Mouse (Mus musculus): Measurements from ENCODE around the gene Gm5105.

The Gm5105 gene

DNA sequence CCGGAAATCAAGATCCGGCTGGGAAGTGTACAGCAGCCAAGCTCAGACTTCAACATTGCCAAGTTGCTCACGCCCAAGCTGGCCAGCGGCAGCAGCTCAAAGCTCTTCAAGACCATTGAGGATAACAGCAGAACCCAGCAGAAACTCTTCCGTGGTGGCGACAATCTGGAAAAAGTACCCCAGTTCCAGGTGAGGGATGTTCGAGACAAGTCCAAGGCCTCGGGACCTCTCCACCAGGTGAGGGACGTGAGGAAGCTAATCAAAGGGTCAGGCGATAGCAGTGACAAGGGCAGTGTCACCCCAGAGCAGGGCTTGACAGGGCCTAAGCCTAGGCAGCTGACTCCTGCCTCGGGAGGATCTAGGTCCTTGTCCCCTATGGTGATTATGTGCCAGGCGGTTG is 915 bp upstream of the Gm5105 start:
- no peak for ATAC-seq (ENCODE audit: low TSS enrichment)

DNA sequence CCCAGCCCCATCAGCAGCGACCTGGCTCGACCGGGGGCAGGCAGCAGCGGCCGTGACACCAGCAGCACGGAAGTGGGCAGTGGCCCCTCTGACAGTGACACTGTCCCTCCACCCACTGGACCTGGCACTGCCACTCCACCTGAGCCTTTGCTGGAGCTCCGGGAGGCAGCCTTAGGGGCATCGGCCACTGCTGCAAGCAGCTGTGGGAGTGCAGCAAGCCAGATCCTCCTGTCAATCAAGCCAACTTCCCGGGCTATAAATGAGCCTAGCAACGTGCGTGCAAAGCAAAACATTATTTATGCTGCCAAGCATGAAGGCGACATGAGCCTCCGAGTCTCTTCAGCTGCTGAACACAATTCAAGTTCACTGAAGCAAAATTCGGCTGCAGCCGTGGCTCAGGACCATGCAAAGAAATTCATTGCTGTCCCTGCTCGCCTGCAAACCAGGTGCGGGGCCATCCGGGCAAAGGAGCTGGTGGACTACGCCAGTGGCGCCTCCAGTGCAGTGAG is 786 bp downstream of the Gm5105 start:
- ATAC-seq (ENCODE audit: low TSS enrichment) = peak; percentile 62

DNA sequence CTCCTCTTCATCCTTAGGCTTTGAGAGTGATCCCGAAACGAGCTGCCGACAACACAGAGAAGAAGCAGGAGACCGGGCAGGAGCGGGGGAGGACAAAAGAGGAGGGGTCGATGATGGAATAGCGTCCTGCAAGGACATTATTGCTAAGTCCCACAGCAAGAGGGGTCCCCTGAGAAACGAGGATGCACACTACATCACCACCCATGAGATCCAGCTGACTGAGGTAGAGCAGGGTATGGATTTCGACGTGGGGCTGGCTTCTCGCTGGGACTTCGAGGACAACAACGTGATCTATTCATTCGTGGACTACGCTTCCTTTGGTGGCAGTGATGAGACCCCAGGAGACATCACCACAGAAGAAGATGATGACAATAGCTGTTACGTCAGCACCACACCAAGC is 1.3 kb downstream of the Gm5105 start:
- 0 out of 2 replicates have a peak, but pooled peaks have one; percentile 3 for ATAC-seq (ENCODE audit: low TSS enrichment)

DNA sequence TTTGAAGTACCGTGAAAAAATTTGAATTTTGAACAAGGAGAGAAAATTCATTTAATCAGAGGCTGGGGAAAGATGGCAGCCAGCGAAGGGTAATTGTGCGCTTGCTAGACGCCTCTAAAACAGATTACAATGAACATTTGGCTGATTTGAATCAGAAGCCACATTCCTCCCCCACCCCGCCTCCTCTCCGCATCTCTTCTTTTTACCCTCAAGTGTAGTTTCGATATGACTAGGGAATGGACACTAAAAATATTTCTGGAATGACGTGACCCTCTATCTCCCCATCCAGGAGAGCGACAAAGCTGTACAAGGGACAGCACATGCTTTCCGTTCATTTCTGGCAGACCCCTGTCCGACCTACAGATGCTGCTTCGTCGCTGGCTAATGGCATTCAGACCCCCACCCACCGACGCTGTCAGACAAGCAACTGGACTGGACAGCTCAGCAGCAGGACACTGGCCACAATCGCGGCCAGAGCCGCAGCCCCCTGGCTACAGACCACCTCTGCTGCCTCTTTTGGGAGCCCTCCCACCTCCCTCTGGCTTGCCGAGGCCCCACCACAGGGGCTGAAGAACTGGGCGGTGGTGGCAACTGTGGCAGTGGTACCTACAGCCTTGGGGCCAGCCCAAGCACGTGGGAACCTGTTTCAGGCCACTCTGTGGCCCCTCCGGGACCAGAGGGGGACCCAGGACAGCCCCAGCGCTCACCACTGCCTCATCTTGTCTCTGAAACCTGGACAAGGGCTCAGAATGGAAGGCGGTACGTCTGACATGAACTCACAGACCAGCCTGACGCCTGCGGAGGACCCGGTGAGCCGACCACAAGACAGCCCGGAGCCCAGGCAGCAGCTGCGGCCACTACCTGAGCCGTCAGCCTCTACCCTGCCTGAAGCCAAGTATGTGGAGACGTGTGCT is 2.2 kb downstream of the Gm5105 start, which contains the start of gene 1110002E22Rik:
1110002E22Rik (plus strand) TSS at position 321 of the 914 bp plus-strand sequence.
- peak; percentile 57 for ATAC-seq (ENCODE audit: low TSS enrichment)

DNA sequence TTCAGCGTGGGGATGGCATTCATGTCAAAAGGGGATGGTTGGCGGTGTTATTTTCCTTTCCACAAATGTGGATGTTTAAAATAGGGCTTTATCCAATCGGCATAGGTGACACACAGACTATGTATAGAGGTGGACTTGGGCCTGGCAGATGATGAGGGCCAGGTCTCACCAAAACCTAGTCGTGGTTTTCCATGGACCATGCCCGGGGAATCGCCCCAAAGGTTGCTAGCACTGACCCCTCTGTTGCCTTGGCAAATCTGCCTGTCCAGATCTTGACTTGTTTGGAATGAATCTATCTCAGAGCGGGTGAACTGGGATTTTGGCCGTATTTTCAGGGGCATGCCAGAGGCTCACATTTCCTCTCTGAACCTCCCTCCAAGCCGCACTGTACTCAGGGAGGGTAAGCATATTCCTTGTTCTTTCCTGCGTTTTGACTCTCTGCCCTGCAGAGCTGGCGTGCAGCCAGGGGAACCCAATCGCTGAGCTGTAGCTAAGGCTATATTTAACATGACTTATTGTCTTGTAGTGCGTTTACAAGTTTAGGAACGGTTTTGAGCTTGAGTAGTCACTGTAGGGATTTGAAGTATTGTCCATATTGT is 3.4 kb downstream of the Gm5105 start:
- ATAC-seq (ENCODE audit: low TSS enrichment) = no peak

DNA sequence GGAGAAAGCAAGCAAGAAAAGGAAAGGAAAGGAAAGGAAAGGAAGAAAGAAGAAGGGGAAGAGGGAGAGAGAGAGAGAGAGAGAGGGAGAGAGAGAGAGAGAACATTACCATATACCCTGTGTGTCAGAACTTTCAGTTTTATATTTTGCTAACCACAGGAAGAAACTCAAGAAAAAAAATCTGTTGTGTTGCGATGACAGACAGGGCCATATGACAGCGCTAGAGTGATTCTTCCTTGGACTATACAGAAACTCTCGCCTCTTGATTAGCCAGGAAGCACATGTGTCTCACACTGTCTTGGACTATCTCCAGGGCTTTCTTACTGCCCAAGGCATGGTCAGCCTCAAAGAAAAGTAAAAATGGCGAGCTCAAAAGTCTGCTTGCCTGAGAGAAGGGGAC is 4.5 kb downstream of the Gm5105 start:
- no peak for ATAC-seq (ENCODE audit: low TSS enrichment)

DNA sequence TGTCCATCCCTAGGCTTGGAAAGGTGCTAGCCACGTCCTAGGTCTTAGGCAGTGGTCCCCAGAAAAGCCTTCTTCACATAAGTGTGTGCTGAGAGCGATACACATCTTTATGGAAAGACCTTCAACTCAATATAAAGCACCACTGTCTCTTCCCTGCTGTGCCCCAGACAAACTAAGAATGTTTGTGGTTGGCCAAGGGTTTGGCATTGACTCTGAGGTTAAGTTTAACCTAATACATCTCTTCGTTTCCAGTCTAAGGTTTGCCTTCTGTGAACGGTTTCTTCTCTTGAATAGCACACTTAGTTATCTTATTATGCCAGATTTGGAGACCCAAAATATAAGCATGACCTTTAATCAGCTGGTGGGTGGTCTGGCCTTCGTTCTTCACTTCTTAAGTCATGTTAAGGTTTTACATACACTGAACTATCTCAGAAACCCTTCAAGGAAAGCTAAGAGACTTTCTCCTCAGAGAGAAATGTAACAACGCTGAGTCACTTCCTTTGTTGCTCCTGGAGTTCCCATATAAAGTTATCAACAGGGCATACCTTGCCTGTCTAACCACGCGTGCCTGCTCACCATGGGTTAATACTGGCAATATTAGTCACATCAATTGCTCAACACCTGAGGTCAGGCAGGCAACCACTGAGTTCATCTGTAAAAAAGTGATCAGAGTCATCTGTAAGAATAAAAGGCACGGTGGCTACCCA is 5.8 kb downstream of the Gm5105 start:
- no peak for ATAC-seq (ENCODE audit: low TSS enrichment)

DNA sequence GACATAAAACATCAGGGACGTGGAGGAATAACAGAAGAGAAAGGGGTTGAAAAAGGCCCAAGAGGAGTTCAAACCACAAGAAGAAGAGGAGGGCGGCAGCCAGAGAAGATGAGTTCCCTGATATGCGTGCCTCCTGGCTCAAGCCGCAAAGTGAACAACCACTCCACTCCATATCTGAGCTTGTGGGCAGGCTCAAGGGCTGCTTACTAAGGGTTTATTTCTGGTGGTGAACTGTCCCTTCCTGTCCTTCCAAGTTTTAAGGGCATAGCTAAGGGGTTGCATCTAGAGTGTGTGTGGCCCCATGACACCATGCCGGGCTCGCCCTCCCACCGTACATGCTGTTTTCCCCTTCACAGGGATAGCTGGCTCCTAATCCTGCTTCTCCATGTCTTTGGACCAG is 6.8 kb downstream of the Gm5105 start:
- ATAC-seq (ENCODE audit: low TSS enrichment) = no peak

DNA sequence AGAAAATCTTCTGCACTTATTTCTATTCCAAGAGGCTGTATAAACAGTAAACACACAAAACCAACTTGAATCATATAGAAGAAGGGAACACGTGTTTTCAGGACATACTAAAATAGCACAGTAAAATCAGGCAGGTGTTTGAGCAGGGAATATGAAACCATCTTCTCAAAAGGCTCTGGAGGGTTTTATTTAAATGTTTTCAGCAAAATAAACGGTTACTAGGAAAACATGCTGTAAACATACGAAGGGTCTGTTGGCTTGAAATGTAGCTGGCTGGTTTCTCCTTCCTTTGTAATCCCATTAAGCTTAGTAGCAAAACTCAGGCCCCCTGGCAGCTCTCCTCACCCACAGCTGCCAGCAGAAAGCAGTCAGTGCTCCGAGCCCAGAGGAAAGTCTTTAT is 9.0 kb downstream of the Gm5105 start:
- ATAC-seq (ENCODE audit: low TSS enrichment) = no peak; the same call in 1 of the 2 replicates

DNA sequence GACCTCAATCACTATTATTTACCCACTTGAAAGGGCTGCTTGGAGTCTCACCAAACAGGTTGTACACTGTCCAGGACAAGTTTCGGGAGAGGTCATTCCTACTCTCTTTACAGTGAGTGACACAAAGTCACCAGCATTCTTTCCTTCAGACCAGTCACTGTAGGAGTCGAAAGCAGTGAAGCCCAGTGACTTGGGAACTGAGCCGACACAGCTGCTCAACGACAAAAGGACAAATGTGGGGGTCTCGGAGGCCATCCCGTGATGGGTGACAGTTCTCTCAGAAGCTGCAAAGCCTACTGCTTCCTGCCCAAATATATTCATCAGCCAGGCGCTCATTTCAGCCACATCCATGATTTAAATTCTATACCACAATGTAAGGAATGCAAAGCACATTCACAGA is 10.2 kb downstream of the Gm5105 start:
- no peak for ATAC-seq (ENCODE audit: low TSS enrichment)

DNA sequence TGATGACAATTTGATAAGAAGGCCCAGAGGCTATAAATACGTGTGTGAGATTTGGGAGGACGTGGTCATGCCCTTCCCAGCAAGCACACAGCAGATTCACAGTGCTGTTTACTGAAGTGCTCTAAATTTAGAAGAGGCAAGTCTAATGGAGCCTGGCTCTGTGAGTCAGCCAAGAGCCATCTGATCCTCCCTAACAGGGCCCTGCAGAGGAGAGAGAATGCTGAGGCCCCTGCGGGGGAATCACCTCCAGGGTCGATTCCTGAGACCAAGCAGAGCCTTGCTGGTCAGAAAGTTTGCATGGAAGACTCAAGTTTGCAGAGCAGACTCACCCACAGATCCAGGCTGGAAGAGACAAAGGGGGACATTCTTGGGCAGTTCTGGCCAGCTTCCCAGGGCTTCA is 13.2 kb downstream of the Gm5105 start:
- peak; percentile 65 for ATAC-seq (ENCODE audit: low TSS enrichment)

DNA sequence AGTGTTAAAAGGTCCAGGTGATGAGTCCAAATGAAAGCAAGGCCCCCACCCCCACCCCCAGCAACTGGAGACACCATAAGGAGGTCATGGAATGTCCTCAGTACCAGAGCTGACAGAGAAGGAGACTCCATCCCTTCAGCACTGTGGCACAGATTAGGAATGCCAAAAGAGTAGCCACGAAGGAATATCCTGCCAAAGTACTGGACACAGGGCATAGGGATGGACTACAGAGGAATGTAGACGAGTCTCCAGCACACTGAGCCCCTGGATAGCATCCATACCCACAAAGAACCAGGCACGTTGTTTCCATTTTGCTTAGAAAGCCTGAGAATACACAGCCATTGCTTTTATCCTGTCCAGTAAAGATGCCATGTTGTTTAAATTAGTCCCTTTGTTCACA is 15.8 kb downstream of the Gm5105 start:
- ATAC-seq (ENCODE audit: low TSS enrichment) = no peak

DNA sequence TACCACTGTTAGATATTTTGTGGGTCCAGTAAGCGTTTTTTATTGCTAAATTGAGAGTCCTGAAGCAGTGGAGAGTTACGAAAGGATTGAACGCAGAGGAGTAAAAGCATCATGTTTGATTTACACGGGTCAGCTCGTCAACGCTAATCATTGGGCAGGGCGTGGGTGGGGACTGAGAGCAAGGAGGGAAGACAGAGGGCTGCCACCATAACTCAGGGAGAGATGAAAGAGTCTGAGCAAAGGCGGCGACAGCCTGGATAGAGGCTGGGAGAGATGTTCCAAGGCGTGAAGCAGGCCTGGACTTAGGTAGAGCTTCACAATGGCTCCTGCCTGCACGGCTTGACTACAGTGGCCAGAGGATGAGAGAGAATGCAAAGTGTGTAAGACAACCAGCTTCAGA is 16.4 kb downstream of the Gm5105 start:
- ATAC-seq (ENCODE audit: low TSS enrichment) = no peak

DNA sequence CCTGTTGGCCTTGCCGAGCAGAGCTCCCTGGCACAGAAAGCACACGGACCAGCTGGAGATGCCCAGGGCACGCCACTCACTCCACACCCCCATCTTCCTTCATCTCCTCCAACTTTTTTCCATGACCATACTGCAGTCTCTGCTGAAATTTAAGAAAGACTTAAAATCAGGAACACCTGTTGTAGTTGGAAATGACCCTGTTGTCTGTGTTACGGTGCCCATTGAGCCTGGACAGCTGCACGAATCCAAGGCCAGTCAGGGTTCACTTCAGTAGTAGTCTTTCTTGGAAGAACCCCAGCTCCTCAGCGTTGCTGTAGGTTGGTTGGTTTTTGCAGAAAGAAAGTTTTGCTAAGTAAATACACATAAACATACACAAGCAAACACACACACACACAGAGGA is 17.6 kb downstream of the Gm5105 start:
- no peak for ATAC-seq (ENCODE audit: low TSS enrichment)

DNA sequence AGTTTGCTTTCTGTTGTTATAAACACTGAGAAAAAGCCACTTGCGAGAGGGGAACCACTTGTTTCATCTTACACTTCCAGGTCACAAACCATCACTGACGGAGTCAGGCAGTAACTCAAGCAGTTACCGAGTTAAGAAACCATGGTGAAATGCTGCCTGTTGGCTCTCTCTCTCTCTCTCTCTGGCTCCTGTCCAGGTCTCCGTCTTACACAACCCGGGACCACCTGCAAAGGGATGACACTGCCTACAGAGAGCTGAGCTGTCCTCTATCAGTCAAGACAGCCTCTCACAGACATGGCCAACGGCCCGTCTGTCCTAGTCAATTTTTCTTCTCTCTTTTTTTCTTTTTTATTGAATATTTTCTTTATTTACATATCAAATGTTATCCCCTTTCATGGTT is 23.9 kb downstream of the Gm5105 start:
- no peak for ATAC-seq (ENCODE audit: low TSS enrichment)

DNA sequence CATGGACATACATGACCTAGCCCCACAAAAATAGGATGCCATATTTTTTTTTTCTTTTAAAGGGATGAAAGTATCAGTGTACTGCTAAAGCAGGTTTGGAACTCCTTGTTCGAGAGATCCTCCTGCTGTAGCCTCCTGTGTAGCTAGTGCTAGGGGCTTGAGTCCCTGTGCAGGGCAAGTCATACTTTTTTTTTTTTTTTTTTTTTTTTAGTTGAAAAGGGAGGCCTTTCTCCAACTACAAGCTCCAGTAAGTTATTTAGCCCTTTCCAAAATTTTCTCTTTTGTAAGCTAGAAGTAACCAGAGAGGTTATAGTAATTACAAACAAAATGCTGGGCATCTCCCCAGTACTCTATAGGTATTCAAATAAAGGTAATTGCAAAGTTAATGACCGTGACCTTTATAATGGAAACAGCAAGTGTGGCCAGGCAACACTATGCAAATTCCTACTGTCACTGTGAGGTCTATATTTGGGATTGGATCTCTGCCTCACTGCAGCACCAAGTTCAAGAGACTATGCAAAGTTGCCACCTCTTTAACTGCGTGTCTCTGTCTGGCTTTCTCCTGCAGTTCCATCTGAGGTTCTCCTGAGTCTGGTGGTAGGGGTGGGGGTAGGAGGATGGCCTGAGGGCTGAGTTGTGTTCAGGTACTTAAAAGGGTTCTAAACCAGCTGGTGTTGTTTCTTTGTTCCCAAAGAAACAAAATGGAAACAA is 25.4 kb downstream of the Gm5105 start:
- ATAC-seq (ENCODE audit: low TSS enrichment) = no peak

DNA sequence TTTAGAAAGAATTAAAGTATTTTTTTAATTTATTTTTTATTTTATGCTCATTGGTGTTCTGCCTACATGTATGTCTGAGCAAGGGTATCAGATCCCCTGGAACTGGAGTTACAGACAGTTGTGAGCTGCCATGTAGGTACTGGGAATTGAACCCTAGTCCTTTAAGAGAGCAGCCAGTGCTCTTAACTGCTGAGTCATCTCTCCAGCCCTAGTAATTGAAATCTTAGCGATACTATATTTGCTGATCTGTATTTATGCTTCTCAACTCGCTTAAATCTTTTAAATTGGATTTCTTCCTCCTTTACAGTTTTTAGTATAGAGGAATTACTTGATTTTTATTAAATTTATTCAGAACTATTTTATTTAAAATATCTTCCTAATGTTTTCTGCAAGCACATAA is 26.2 kb downstream of the Gm5105 start:
- ATAC-seq (ENCODE audit: low TSS enrichment) = no peak

DNA sequence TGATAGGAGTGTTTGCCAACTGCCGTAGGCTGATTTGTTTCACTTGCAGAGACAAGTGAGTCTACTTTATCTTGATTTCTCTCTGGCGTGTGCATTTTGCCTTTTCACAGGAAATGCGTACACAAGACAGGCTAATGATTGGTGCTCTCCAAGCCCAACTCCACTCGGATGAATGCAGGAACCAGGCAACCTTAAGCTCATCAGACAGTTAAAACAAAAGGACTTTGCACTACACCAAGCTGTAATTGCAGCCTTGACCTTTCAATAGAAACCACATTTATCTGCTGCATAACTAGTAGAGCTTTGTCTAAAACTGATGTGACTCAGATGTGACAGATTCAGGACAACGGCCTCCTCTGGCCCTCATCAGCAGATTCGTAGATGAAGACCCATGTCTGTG is 33.2 kb downstream of the Gm5105 start:
- ATAC-seq (ENCODE audit: low TSS enrichment) = no peak

DNA sequence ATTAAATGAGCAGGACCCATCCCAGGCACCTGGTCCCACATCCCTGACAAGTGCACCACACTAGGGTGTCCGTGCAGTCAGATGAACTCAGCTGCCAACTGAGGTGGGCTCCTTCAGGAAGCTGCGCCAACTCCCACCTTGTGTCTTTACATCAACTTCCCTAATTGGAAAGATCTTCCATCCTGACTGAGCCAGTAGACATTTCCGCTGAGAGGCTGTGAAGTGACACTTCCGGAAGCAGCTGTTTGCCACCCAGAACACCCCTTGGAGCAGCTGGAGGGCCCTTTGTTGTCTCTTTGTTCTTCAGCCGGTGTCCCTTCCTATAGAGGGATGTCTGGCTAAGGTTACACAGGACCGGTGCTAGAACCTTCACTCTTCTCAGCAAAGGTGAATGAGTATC is 36.6 kb downstream of the Gm5105 start:
- ATAC-seq (ENCODE audit: low TSS enrichment) = no peak

DNA sequence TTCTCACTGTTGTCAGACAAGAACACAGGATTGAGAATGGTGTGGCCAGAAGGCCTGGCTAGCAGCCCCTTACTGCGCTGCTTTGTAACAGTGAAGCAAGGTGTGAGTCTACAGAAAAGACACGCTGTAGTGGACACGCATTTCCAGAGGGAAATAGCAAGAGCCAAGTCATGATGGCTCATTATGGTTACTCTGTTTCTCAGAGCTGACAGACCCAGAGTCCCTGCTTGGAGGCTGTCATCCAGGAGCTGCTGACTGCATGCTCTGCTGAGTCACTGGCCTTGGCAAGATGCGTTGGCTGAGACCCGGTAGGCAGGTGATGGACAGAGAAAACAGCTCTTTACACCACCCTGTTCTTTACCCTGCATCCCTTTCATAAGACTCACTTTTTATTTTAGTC is 37.8 kb downstream of the Gm5105 start:
- ATAC-seq (ENCODE audit: low TSS enrichment) = peak; percentile 69

DNA sequence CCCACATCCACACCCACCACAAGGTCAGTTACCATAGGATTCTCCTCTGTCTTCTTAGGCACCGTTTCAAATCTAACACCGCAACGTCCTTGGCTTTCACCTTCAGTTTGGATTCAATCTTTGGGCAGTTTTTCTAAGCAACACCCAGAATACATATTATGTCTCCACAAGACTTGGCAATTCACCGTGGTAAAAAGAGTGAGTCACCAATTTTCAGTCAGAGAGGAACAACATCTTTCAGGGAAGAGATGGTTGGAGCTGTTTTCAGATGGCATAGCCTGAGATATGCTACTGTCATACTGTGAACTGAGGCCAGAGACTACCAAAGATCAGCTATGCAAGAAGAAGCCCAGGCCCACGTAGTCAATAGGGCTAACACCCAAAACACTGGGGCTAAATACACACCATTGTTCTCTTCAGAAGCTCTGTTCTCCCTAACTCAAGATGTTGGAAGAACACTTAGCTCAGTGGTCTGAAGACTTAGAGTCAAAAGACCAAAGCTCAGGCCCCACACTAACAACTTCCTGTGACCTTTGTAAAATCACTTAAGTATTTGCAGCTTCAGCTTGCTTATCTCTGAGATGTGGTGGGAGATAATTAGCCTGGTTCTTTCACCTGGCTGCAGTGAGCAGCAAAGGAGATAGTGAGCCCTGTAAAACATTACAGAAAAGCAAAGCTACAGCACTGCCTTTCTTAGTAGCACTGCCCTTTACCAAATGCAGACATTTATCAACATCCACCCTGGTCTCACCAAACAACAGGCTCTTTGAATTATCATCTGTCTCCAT is 39.4 kb downstream of the Gm5105 start:
- peak; percentile 88 for ATAC-seq (ENCODE audit: low TSS enrichment)
